Mouse (Mus musculus) splenic B cell, adult 2 months (primary cell): ENCODE measurements around the gene Bpnt1.
"Not testable (repeated sequence)": the region's sequence is repeated elsewhere in the genome, so short reads cannot be mapped to it uniquely, and the experiment has no call there.

Experiments used
- DNase-seq: peaks from one replicate; pipeline ENCODE4 v3.0.0-alpha.2; 2011; ENCODE audit warnings: low read depth, low spot score
- H3K27me3 ChIP-seq: 2 replicates; pipeline ENCODE4 v1.6.1; 2012; ENCODE audit warnings: mild to moderate bottlenecking, low read length, moderate library complexity, mixed read lengths; ENCODE audit not compliant: control insufficient read depth, poor library complexity, insufficient read depth, severe bottlenecking
- H3K36me3 ChIP-seq: 2 replicates; pipeline ENCODE4 v1.6.1; 2012; ENCODE audit warnings: mild to moderate bottlenecking, low read length, moderate library complexity, mixed read lengths; ENCODE audit not compliant: control insufficient read depth, poor library complexity, insufficient read depth, severe bottlenecking

Bpnt1 gene

GRCm38 (mm10) chr1:185311949-185312348, 20.0 kb upstream of the Bpnt1 start:
- Histone ChIP-seq H3K36me3 (peaks cover 17% of the 10 kb centered on the region), H3K27me3 (no peaks in the 10 kb centered on the region)
- no peak for DNase-seq

- no peaks in the 10 kb centered on the region for H3K27me3 ChIP-seq
- no peak for DNase-seq
- peaks cover 17% of the 10 kb centered on the region for H3K36me3 ChIP-seq
Measured at GRCm38 (mm10) chr1:185314546-185314945, 17.4 kb upstream of the Bpnt1 start.

- Histone ChIP-seq H3K27me3 (no peaks in the 10 kb centered on the region), H3K36me3 (peaks cover 19% of the 10 kb centered on the region)
- DNase-seq, result no peak
Measured at GRCm38 (mm10) chr1:185315846-185316568, 15.9 kb upstream of the Bpnt1 start.

GRCm38 (mm10) chr1:185327754-185328345, 4.1 kb upstream of the Bpnt1 start:
- not testable (repeated sequence) for DNase-seq, H3K27me3 ChIP-seq, H3K36me3 ChIP-seq

GRCm38 (mm10) chr1:185328721-185329610, 3.0 kb upstream of the Bpnt1 start, which contains the start of gene Iars2:
Iars2 (minus strand) TSS chr1:185329396.
- peak; percentile 89 for DNase-seq
- H3K27me3 ChIP-seq, result no peaks in the 10 kb centered on the region
- H3K36me3 ChIP-seq, result peaks cover 4% of the 10 kb centered on the region

GRCm38 (mm10) chr1:185329851-185330250, 2.1 kb upstream of the Bpnt1 start:
- DNase-seq, result no peak
- H3K27me3 ChIP-seq, result no peaks in the 10 kb centered on the region
- H3K36me3 ChIP-seq, result peaks cover 2% of the 10 kb centered on the region

- DNase-seq, result no peak
- H3K36me3 ChIP-seq, result peaks cover under 1% of the 10 kb centered on the region
- H3K27me3 ChIP-seq, result no peaks in the 10 kb centered on the region
Measured at GRCm38 (mm10) chr1:185331364-185331763, 585 bp upstream of the Bpnt1 start.

- DNase-seq, result no peak
- Histone ChIP-seq H3K27me3 (no peaks in the 10 kb centered on the region), H3K36me3 (no peaks in the 10 kb centered on the region)
Measured at GRCm38 (mm10) chr1:185333651-185334050, 1.7 kb downstream of the Bpnt1 start.

GRCm38 (mm10) chr1:185334136-185334535, 2.2 kb downstream of the Bpnt1 start:
- Histone ChIP-seq H3K27me3 (no peaks in the 10 kb centered on the region), H3K36me3 (no peaks in the 10 kb centered on the region)
- no peak for DNase-seq

GRCm38 (mm10) chr1:185335231-185335765, 3.3 kb downstream of the Bpnt1 start:
- H3K36me3 ChIP-seq, result no peaks in the 10 kb centered on the region
- no peaks in the 10 kb centered on the region for H3K27me3 ChIP-seq
- DNase-seq, result no peak

- no peaks in the 10 kb centered on the region for H3K27me3 ChIP-seq
- no peaks in the 10 kb centered on the region for H3K36me3 ChIP-seq
- DNase-seq, result no peak
Measured at GRCm38 (mm10) chr1:185336535-185336934, 4.6 kb downstream of the Bpnt1 start.

- DNase-seq, result no peak
- Histone ChIP-seq H3K36me3 (peaks cover 4% of the 10 kb centered on the region), H3K27me3 (no peaks in the 10 kb centered on the region)
Measured at GRCm38 (mm10) chr1:185342441-185342840, 10.5 kb downstream of the Bpnt1 start.

- no peaks in the 10 kb centered on the region for H3K27me3 ChIP-seq
- peaks cover 5% of the 10 kb centered on the region for H3K36me3 ChIP-seq
- DNase-seq, result peak; percentile 19
Measured at GRCm38 (mm10) chr1:185343422-185343821, 11.5 kb downstream of the Bpnt1 start.

GRCm38 (mm10) chr1:185346188-185346587, 14.2 kb downstream of the Bpnt1 start:
- Histone ChIP-seq H3K27me3 (no peaks in the 10 kb centered on the region), H3K36me3 (peaks cover 5% of the 10 kb centered on the region)
- DNase-seq, result peak; percentile 20
